Comparison of ENCODE assay signal across 13 mouse cellular contexts in the genomic region with DNA sequence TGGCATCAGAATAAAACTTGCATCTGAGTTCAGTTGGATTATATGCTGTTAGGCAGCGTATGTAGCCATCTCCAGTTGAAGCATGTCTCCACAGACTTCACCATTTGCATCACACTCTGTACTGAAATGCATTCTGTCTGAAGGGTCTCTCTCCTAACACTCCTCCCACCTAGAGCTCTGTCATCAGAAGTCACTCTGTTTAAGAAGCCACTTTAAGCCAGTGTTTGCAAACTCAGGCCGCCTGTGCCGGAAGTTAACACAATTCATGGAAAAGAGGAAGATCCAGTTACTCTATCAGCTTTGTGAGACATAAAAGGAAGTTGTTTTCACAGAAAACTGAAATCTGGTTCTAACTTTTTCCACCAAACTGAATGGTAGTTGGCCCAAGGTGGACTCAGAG.
"Had no signal": no experiment of that assay in that cellular context is flagged by ENCODE, and none has a peak within 500 bp of the region (broad histone marks: within the 10 kb centered on the region; RNA-seq: fewer than 3 reads in every experiment).

No protein-coding gene starts in this region.

- H3K9me3 ChIP-seq: limb, embryonic 13.5 days; liver, embryonic 15.5 days; midbrain, embryonic 13.5 days; stomach, embryonic 15.5 days had no signal

- ATAC-seq: midbrain, embryonic 13.5 days had no signal

- H3K27me3 ChIP-seq: limb, embryonic 13.5 days; stomach, embryonic 15.5 days had no signal

- H3K27ac ChIP-seq: limb, embryonic 13.5 days; liver, embryonic 15.5 days; macrophage; midbrain, embryonic 13.5 days; stomach, embryonic 15.5 days had no signal

- H3K9ac ChIP-seq: limb, embryonic 13.5 days; liver, embryonic 15.5 days; midbrain, embryonic 13.5 days; stomach, embryonic 15.5 days had no signal

- H3K4me1 ChIP-seq: liver, embryonic 15.5 days; midbrain, embryonic 13.5 days; stomach, embryonic 15.5 days had no signal

- H3K4me2 ChIP-seq: limb, embryonic 13.5 days; liver, embryonic 11.5 days; liver, embryonic 15.5 days; midbrain, embryonic 13.5 days; stomach, embryonic 15.5 days had no signal

- H3K4me3 ChIP-seq: limb, embryonic 13.5 days; liver, embryonic 15.5 days; midbrain, embryonic 13.5 days; stomach, embryonic 15.5 days had no signal

- H3K36me3 ChIP-seq: limb, embryonic 13.5 days; liver, embryonic 15.5 days; midbrain, embryonic 13.5 days; stomach, embryonic 15.5 days had no signal

- DNase-seq: kidney, adult 9 months; kidney, postnatal 14 days; lung, adult 2 months; lung, postnatal 10 days; right cerebral cortex, postnatal 14 days; thymus, adult 2 months; thymus, postnatal 25 days had no signal
